Mouse (Mus musculus): ENCODE measurements at regions not wholly inside any gene's neighbourhood (a gene's known extent, or its start where the extent isn't known, plus 50 kb on each side); places are given as distances from the start of the nearest gene placed in this dataset.
A peak's percentile ranks its signal among the peaks of the same experiment; 100 is the strongest.

GRCm38 (mm10) chr13:107904051-107904740 lies 140.1 kb upstream of the Smim15 start:
- no peak for ATAC-seq

GRCm38 (mm10) chr13:107903150-107903959 lies 140.9 kb upstream of the Smim15 start:
- peak; percentile 72 for ATAC-seq

- ATAC-seq = peak; percentile 34
Measured at GRCm38 (mm10) chr13:107902800-107903149, 141.5 kb upstream of the Smim15 start.

- ATAC-seq = no peak
Measured at GRCm38 (mm10) chr13:107899600-107900229, 144.5 kb upstream of the Smim15 start.

GRCm38 (mm10) chr13:107897646-107898045 lies 146.6 kb upstream of the Smim15 start:
- ATAC-seq = no peak

- peak; percentile 87 for ATAC-seq
Measured at GRCm38 (mm10) chr13:107897184-107897583, 147.1 kb upstream of the Smim15 start.

- no peak for ATAC-seq
Measured at GRCm38 (mm10) chr13:107893581-107894183, 150.6 kb upstream of the Smim15 start.

- no peak for ATAC-seq
Measured at GRCm38 (mm10) chr13:107893081-107893480, 151.2 kb upstream of the Smim15 start.

- ATAC-seq = no peak
Measured at GRCm38 (mm10) chr13:107891946-107892345, 152.3 kb upstream of the Smim15 start.

GRCm38 (mm10) chr13:107890866-107891821 lies 153.1 kb upstream of the Smim15 start:
- ATAC-seq = no peak

- peak; percentile 85 for ATAC-seq
Measured at GRCm38 (mm10) chr13:107889985-107890865, 154.0 kb upstream of the Smim15 start.

GRCm38 (mm10) chr13:107889588-107889984 lies 154.7 kb upstream of the Smim15 start:
- ATAC-seq = no peak

GRCm38 (mm10) chr13:107888571-107889451 lies 155.4 kb upstream of the Smim15 start:
- ATAC-seq = no peak

- no peak for ATAC-seq
Measured at GRCm38 (mm10) chr13:107888231-107888555, 156.1 kb upstream of the Smim15 start.

- ATAC-seq = no peak
Measured at GRCm38 (mm10) chr13:107887366-107888230, 156.6 kb upstream of the Smim15 start.

GRCm38 (mm10) chr13:107884836-107885235 lies 159.4 kb upstream of the Smim15 start:
- no peak for ATAC-seq

GRCm38 (mm10) chr13:107882337-107882736 lies 161.9 kb upstream of the Smim15 start:
- no peak for ATAC-seq

GRCm38 (mm10) chr13:107880551-107880950 lies 163.7 kb upstream of the Smim15 start:
- ATAC-seq = no peak

- ATAC-seq = no peak
Measured at GRCm38 (mm10) chr13:107879535-107879934, 164.7 kb upstream of the Smim15 start.
